Mouse (Mus musculus) adrenal gland, postnatal 14 days (tissue): Measurements from ENCODE around the gene Otulin. TPM values are rescaled to one million over a fixed set of nuclear protein-coding genes. Genes with fewer than 3 reads are reported as not detected.

Source experiments
- DNase-seq: peaks from one replicate; pipeline ENCODE4 v3.0.0; 2021; ENCODE audit warnings: mixed read lengths
- total RNA-seq: library from RNA; stranded (reverse); gene quantifications from 2 replicates; pipeline ENCODE4 v1.2.3, GENCODE M21; 2021

Otulin gene
- total RNA-seq, 1 experiment from 2014 or later, result 37.1 TPM

DNA sequence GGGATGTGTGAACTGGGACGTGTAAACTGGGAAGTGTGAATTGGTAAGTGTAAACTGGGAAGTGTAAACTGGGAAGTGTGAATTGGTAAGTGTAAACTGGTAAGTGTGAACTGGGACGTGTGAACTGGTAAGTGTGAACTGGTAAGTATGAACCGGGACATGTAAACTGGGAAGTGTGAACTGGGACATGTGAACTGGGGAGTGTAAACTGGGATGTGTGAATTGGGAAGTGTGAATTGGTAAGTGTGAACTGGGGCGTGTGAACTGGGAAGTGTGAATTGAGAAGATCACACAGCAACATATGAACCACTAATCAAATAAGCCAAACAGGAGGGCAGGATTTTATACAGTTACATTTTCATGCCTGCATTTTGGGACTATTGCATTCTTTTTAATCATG, 27.9 kb upstream of the Otulin start:
- DNase-seq, result no peak

DNA sequence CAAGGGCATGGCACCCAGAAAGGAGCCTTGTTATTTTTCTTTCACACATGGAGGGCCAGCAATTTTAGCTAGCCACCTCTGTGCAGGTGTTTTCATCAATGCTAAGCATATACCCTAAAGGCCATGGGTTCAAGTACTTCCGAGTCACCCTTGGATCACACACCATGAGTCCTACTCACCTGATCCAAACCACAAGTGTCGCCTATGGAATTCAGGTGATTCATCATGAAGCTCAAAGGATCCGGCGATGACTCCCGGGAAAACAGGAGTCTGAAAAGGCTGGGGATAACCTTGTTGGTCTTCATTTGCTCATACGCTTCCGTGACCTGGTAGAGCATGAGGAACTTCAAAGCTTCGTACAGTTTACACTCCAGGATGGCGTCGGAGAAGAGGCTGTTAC, 27.4 kb upstream of the Otulin start:
- DNase-seq, result no peak

DNA sequence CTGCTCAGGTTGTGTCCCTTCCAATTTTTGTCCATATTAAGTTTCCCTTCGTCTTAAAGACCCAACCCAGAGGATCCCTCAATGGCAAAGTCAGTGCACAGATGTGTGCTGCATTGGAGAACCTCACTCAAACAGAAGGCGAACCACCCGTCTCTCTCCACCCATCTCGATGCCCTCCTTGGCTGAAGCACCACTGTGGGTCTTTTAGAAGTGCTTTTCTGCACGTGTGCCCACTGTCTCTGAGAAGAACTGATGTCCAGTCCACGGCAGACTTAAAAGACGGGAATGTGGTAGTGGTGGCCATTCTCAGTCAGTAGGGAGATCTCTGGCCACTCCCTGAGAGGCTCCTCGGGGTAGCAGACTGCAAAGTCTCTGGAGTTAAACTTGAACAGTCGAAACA, 26.1 kb upstream of the Otulin start:
- no peak for DNase-seq

DNA sequence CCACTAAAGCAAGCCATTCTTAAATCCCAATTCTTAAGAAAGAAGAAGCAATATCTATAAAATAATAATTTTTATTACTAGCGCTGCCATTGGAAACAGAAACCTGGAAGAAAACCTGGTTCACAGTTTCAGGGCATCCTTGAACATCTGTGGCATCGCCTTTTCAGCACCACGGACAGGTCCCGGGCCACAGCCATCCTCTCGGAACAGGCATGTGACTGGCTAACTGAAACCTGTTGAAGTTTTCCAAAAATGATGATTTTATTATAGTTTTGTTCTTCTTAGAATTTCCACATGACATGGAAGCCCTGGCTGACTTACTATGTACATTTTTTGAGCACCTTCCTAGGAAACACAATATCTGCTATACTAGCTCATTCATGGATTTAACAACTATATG, 24.5 kb upstream of the Otulin start:
- peak; percentile 83 for DNase-seq

DNA sequence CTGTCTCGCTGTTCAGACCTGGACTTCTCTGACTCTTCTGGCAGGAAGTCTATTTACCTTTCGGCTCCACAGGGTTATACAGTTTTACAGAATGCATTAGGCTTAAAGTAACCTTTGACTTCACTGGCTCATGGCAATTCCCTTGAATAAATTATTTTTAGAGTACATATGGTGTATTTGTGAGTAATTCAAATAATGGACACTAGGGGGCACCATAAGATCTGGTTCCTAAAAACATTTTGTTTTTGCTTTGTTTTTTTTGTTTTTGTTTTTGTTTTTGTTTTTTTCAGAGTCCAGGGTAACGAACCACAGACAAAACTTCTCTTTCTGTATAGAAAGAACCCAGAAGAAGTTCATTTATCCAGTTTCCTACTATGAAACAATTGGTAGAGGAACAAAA, 17.2 kb upstream of the Otulin start:
- DNase-seq, result no peak

DNA sequence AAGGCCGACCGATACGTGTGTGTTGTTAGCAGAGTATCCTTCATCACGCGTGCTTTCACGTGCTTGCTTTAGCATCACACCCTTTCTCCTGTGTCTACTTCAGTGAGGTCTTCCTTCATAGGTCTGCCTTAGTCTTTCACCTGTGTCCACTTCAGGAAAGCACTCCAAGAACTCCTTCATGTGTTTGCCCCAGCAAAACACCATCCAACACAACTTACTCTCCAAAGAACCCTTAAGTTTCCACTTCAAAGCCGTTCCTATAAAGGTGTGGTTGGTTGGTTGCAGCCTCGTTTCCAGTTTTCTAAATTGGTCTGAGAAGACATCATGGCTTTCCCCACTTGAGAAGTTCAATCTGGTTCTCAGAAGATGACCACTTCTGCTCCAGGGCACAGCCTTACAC, 16.2 kb upstream of the Otulin start:
- DNase-seq, result no peak

DNA sequence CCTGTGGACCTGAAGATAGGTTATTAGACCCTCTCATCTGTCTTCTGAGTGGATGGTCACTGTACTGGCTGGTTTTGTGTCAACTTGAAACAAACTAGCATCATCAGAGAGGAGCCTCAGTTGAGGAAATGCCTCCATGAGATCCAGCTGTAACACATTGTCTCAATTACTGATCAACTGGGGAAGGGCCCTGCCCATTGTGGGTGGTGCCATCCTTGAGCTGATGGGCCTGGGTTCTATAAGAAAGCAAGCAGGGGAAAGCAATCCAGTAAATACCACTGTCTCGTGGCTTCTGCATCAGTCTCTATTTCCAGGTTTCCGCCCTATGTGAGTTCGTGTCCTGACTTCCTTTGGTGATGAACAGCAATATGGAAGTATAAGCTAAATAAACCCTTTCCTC, 14.8 kb upstream of the Otulin start:
- DNase-seq, result no peak

DNA sequence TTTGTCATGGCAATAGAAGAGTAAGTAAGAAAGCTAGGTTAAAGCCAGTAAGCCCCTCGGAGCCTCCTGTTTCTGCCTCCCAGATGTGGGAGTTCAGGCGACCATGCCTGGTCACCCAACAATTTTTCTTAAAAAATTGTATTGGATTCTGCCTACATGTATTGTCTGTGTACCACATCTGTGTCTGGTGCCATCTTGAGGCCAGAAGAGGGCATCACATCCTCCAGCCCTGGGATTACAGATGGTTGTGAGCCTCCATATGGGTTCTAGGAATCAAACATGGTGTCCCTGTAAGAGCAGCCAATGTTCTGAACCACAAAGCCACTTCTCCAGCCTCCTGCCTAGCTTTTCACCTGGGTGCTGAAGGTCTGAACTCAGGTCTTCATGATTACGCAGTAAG, 12.4 kb upstream of the Otulin start:
- DNase-seq, result peak; percentile 52

DNA sequence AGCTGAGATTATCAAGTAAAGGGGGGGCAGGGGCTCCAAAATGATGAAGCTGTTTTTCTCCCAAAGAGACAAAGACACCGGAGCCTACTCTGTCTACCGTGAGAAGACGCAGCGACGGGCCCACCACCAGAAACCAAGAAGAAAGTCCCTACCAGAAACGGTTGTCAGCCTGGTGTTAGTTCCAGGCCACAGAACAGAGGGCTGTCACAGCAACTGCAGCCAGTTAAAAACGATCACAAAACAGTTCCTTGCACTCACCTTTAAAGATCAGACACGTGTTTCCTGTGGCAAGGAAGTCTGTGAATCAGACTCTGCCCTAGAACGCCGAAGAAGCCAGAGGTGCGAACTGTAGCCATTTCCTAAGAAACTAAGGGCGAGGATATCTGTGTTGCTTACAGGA, 10.7 kb upstream of the Otulin start:
- no peak for DNase-seq

DNA sequence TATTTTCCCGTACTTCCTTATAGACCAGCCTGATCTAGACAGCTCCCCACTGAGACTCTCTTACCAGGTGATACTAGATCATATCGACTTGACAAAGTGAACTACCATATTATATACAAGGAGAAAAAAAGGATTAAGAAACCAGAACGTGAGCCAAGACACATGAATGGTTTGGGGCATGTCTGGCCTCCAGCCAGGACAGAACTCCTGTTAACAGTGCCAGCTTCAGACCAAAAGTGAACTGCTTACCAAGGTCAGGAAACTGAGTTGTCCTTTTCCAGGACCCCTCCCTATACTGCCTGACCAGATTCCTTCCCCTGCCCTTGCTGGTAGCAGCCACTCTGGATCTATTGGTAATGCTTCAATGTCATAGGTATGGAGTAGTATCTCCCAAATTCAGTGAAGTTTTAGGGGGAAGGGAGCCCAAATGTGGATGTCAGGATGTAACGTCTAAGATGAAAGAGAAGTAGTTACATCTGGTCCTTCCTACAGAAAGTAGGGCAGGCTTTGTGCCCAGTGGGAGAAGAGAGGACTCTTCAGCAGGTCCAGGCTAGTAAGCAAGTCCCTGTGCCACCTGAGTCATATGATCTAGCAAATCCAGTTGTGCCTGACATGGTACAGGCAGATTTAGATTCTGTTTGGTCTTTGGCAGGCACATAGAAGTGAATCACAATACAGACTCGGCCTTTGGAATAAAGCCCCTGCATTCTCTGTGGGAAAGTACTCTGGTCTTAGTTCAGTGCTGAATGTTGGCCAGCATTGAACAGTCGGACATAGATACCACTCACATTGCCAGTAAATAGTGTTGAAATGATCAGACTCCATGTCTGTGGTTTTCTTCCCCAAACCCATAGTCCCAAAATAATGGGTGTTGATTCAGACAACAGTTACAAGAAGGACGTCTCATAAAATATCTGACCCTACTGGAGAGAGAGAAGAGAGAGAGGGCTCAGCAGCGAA, 3.7 kb upstream of the Otulin start:
- peak; percentile 55 for DNase-seq

DNA sequence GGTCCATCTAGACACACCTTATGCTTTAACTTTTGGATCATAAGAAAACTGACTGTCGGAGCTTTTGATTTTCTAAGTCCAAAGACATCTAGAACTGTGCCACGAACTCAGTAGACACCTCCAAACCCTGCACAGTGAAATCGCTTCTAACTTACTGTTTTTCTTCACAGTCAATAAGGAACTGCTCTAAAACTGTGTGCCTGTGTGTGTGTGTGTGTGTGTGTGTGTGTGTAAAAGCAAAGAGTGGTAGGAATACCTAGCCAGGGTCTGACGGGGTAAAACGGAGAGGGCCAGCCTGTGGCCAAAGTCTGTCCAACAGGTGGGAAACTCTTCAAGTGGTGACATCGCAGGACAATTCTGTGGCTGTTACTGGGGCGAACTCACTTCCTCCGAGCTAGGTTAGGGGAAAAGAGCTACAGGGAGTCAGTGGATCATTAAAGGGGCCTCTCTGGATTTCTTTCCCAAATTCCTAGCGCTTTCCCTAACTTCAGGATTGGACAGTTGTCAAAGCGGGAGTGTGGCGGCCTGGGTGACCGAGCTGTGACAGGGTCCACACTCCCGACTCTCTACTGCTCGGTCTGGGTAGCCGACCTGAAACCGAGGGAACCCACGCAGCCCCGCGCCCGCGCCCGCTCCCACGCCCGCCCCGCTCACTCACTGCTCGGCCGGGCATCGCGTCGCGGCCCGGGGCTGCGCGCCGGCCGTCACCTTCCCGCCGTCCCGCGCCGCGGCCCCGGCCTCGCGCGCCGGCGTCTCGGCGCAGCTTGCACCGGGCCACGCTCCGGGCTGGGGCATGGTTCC, 493 bp downstream of the Otulin start:
- peak; percentile 46 for DNase-seq

DNA sequence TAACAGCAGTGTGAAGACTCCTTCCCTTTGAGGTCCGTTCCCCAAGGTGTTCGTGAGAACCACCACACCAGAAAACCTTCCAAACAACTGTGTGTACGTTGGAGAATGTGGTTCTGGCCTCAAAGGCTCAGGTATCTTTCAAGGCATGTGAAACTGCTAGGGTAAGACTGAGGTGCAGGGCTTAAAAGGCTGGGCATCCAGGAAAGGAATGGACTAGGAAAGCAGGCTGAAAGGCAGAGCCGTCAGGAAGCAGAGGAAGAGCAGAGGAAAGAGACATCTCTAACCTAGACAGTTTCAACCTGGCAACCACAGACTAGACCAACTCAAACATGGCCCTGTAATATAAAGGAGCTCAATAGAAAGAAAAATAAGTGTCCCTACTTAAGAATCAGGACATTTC, 1.4 kb downstream of the Otulin start:
- DNase-seq, result no peak

DNA sequence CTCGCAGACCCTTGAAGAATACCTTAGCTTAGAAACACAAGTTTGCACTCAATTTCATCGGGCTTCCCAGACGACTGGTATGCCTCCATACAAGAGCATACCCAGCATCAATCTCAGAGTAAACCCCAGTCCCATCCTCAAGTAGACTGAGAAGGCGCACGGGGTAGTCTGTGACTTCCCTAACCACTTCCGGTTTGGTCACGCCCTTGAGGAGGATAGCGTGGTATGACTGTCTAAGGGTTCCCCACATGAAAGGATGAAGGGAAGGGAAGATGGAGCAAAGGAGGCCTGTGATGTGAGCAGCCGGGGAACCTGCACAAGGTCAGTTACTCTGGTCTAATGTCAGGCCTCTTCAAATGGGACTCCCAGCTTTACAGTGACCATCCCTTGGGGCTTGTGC, 2.7 kb downstream of the Otulin start:
- DNase-seq, result no peak

DNA sequence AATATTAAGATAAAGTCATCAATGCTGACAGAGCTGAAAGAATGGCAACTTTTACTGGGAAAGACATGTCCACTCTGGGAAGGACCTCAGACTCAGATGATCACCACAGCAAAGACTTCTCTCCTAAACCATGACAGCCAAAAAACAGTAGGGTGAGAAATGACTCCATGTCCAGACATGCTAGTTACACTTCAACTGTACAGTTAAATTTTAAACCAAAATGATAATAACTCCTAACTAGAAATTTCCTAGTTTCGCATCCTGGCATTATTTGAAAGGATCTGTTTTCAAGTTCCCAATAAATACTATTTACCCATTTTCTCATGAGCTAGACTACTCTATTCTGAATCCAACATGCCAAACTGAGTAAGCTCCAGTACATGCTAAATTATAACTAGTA, 4.2 kb downstream of the Otulin start:
- DNase-seq, result no peak

DNA sequence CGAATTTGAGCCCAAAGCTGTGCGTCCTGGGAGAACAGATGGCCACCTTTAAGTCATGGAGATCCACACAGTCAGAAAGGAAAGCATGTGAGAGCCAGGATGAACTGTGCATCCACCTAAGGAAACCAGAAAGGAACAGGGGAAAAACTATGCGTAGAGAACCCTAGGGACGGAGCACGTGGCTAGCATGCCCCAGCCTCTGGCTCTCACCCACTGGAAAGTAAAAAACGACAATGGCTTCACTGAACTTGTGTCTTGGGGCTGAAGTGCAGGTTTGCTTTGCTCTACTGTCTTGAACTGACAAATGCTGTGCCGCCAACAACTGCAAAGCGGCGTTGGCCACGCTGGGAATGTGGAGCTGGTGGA, 4.6 kb downstream of the Otulin start:
- no peak for DNase-seq

DNA sequence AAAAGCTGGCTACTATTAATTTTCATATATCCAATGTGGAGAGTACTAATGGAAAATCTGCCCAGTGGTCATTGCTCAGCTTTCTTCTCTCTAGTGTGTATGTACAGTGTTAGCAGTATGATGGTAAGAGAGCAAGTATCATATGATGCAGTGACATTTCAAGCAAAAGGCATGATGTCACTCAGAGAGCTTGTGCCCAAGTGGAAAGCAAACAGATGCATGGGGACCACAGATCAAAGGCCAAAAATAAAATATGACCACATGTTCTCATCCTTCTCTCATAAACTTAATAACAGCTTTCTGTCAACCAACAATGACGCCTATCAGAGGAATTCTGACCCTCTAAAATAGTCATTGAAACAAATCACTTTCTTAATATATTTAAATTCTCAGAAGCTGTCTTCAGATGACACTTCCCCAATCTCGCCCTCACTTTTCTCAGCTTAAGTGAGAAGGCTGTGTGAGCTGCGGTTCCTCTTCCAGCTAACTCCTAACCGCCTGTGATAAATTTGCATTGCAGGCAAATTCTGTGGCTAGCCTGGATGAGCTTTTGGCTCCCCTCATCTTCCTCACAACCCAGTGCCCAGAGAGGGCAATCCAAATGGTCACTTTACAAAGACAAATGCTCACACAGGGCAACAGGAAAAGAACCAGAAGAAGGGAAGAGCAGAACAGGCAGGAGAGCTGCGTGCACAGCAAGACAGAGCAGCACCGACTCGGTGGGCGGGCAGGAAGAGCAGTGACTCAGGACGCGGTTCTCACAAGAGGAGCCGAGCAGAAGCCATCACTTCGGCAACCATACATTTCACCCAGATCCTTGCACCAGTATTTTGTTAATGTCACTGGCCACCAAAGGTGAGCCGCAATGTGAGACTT, 5.2 kb downstream of the Otulin start:
- no peak for DNase-seq

DNA sequence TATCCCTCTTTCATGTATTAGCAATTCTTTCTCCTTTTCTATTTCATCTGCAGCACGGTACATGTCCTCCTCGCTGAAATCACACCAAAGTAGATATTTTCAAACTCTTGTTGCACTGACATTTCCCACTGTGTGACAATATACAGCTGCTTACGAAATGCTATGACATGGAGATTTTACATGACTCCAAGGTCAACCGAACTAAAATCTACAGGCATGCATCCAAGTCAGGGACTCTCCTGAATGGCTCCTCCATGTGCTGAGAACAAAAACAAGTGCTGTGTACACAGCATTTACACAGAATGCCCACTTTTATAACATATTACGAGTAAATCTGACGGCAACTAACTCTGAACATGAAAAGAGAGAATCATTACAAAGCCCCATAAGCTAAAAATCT, 7.2 kb downstream of the Otulin start:
- DNase-seq, result peak; percentile 21

DNA sequence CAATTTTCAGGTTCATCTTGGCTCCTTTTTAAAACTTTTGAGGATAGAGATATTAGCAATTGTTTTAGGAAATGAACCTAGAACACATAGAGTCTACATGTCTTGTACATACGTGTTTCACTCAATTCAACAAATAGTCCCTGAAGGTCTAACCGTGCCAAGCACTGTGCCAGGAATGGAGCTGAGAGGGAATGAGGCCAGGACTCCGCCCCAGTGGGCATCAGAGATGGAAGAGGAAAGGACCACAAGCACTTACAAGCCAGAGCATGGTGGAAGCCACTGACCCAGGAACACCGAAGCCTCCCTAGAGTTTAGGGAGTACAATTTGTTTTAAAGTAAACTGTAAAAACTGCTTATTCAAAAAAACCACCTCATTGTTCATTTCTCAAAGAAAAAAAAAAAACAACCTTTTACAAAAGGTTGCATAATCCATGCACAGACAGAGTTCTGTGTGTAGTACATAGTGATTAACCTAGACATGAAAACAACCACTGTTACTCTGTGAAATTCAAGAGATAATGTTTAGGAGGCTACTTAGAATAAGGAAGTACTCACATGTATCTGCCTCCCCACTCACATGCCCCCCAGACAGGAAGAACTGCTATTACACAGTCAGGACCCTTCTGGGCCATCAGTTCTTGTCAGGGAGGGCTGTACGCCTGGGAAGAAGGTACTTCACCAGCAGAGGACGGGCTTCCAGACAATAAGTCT, 9.9 kb downstream of the Otulin start:
- peak; percentile 21 for DNase-seq

DNA sequence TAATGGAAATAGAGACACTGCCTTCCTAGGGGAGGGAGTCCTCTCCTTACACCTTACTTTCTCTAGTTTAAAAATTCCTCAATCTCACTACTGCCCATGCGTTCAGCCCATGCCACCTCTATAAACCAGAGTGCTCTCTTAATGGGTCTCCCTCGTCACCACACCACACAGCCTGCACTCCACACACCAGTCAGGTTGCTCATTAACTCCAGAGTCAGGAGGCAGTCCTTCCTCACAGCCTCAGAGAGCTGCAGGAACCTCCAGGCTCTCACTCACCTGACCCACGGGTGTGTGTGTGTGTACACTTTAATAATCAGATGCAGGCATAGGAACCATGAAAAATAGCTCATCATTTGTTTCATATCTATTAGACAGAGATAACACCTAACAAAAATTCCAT, 10.8 kb downstream of the Otulin start:
- DNase-seq, result no peak

DNA sequence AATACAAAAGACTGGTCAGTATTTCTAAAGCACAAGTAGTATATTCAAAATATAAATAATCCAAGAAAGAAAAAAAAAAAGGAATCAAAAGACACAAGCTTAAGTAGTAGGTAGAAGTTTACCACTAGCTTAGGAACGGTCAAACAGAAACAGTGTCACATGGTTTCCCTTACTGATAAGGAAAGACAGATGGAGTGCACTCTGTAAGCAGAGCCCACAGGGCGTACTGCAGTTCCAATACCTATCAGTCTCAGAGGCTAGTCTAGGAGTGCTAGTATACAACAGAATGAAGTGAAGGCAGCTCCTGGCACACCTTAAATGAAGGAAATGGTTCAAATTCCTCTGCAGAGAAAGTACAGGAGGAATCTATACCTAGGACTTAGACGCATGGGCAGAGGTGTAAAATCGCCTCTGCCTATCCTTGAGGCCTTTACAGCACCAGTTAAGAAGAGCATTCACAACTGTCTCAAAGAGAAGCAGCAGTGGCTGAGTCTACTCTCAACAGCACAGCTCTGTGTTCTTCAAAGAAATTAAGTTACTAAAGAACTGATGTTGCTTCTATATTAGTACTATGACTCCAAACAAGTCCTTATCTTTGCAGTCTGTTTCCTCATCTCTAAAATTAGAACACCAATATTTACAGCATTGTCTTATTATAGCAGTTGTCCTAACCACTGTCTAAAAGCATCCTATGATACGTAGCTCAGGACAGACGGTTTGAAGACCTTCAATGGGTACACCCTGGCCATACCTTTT, 11.5 kb downstream of the Otulin start:
- no peak for DNase-seq

DNA sequence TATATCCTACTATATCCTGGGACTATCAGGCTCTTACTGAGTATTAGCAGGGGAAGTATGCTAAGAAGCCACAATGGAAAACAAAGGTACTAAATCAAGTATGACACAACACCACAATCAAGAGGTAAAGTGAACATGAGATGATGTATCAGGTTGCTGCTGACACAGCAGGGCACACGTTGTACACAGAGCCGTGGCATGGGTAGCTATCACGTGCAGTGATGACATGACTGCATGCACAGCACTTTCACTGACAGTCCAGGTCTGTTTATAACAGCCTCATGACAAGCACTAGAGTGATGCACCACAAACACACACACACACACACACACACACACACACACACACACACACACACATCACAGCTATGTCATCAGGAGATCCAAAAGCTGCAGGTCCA, 13.3 kb downstream of the Otulin start:
- no peak for DNase-seq
